Mouse (Mus musculus) liver, embryonic 16.5 days (tissue): ENCODE data around the gene Sap30bp. TPM values are rescaled to one million over a fixed set of nuclear protein-coding genes. Genes with fewer than 3 reads are reported as not detected.
A peak's percentile ranks its signal among the peaks of the same experiment; 100 is the strongest.

Experiments
- ATAC-seq: fragments of 200-750 bp; cut with Nextera tagmentation; 2 replicates; pipeline ENCODE4 v1.8.0; 2017; ENCODE audit warnings: low read depth, mild to moderate bottlenecking, moderate number of reproducible peaks, moderate library complexity
- H3K27ac ChIP-seq: fragments of 300-500 bp; sonication (generic); 2 replicates; pipeline ENCODE4 v1.5.1; 2014; ENCODE audit warnings: mild to moderate bottlenecking, low read length
- H3K27me3 ChIP-seq: fragments of 300-500 bp; sonication (generic); 2 replicates; pipeline ENCODE4 v1.6.1; 2014; ENCODE audit warnings: low read depth, low read length, mixed read lengths; ENCODE audit not compliant: control insufficient read depth, insufficient read depth
- H3K36me3 ChIP-seq: fragments of 300-500 bp; sonication (generic); 2 replicates; pipeline ENCODE4 v1.6.1; 2014; ENCODE audit warnings: mild to moderate bottlenecking; ENCODE audit not compliant: control insufficient read depth, insufficient read depth
- H3K4me1 ChIP-seq: fragments of 300-500 bp; sonication (generic); 2 replicates; pipeline ENCODE4 v1.6.1; 2014; ENCODE audit warnings: low read depth, low read length, mixed read lengths; ENCODE audit not compliant: control insufficient read depth
- H3K4me2 ChIP-seq: fragments of 300-500 bp; sonication (generic); 2 replicates; pipeline ENCODE4 v1.6.1; 2014; ENCODE audit warnings: low read depth, low read length, mixed read lengths
- H3K4me3 ChIP-seq: fragments of 300-500 bp; sonication (generic); 2 replicates; pipeline ENCODE4 v1.5.1; 2014; ENCODE audit warnings: low read depth, mild to moderate bottlenecking, low read length
- H3K9ac ChIP-seq: fragments of 300-500 bp; sonication (generic); 2 replicates; pipeline ENCODE4 v1.6.1; 2014; ENCODE audit warnings: low read depth, low read length
- H3K9me3 ChIP-seq: fragments of 300-500 bp; sonication (generic); replicated peaks from 2 replicates; pipeline ENCODE4 v1.6.1; 2016; ENCODE audit warnings: low read length; ENCODE audit not compliant: control insufficient read depth
- WGBS: fragments of 180-500 bp; shearing (Covaris S2); extraction: QIAGEN DNeasy Blood & Tissue Kit; methylation state at CpG from one replicate; pipeline ENCODE4 v1.1.7; 2014; ENCODE audit not compliant: insufficient replicate concordance; 5-methylcytosine and 5-hydroxymethylcytosine counted together
- polyA plus RNA-seq: library from polyadenylated mRNA; unstranded; fragments of >200 nt; fragmentation: Nextera tagmentation; extraction: Ambion mirVana; gene quantifications from 2 replicates; pipeline ENCODE4 v1.2.1, GENCODE M21; 2015

Gene Sap30bp
- polyA plus RNA-seq, 1 experiment from 2014 or later: 13.6 TPM

GRCm38 (mm10) chr11:115982472-115982871, 49.4 kb downstream of the Sap30bp start:
- Histone ChIP-seq H3K27me3 (no peaks in the 10 kb centered on the region; the same call in 1 of the 2 replicates), H3K27ac (no peak overlapping the region), H3K36me3 (no peaks in the 10 kb centered on the region), H3K9me3 (no peaks in the 10 kb centered on the region), H3K4me2 (no peak overlapping the region), H3K4me3 (no peak overlapping the region), H3K9ac (no peak overlapping the region), H3K4me1 (no peaks in the 10 kb centered on the region)
- WGBS: 82% methylated on average over 15 of the region's 15 CpGs
- no peak for ATAC-seq

- H3K27me3 ChIP-seq: no peaks in the 10 kb centered on the region; the same call in 1 of the 2 replicates
- H3K9me3 ChIP-seq: no peaks in the 10 kb centered on the region
- H3K4me1 ChIP-seq: no peaks in the 10 kb centered on the region
- H3K4me3 ChIP-seq: no peak overlapping the region
- no peaks in the 10 kb centered on the region for H3K36me3 ChIP-seq
- H3K27ac ChIP-seq: no peak overlapping the region
- 69% methylated on average over 8 of the region's 8 CpGs for WGBS
- no peak overlapping the region for H3K4me2 ChIP-seq
- ATAC-seq: no peak
- H3K9ac ChIP-seq: no peak overlapping the region
Measured at GRCm38 (mm10) chr11:115983291-115983690, 50.2 kb downstream of the Sap30bp start.

- peak overlapping the region; percentile 32; the same call in 1 of the 2 replicates for H3K4me2 ChIP-seq
- no peak for ATAC-seq
- no peaks in the 10 kb centered on the region; the same call in none of the 2 replicates for H3K4me1 ChIP-seq
- WGBS: 31% methylated on average over 15 of the region's 15 CpGs
- H3K9me3 ChIP-seq: no peaks in the 10 kb centered on the region
- H3K27ac ChIP-seq: no peak overlapping the region
- H3K9ac ChIP-seq: no peak overlapping the region
- H3K27me3 ChIP-seq: no peaks in the 10 kb centered on the region
- no peaks in the 10 kb centered on the region for H3K36me3 ChIP-seq
- H3K4me3 ChIP-seq: peak overlapping the region; percentile 40
Measured at GRCm38 (mm10) chr11:115989686-115990085, 56.6 kb downstream of the Sap30bp start.

- 47% methylated on average over 4 of the region's 4 CpGs for WGBS
- Histone ChIP-seq H3K4me1 (no peaks in the 10 kb centered on the region; the same call in none of the 2 replicates), H3K27me3 (no peaks in the 10 kb centered on the region), H3K9me3 (no peaks in the 10 kb centered on the region), H3K36me3 (no peaks in the 10 kb centered on the region), H3K4me3 (no peak overlapping the region), H3K4me2 (no peak overlapping the region), H3K27ac (no peak overlapping the region), H3K9ac (no peak overlapping the region)
- no peak for ATAC-seq
Measured at GRCm38 (mm10) chr11:115992098-115992497, 59.0 kb downstream of the Sap30bp start.

GRCm38 (mm10) chr11:115995256-115995655, 62.2 kb downstream of the Sap30bp start:
- ATAC-seq: no peak
- Histone ChIP-seq H3K27me3 (no peaks in the 10 kb centered on the region; the same call in 1 of the 2 replicates), H3K4me1 (no peaks in the 10 kb centered on the region; the same call in 1 of the 2 replicates), H3K4me3 (no peak overlapping the region), H3K9me3 (no peaks in the 10 kb centered on the region), H3K36me3 (no peaks in the 10 kb centered on the region), H3K9ac (no peak overlapping the region), H3K4me2 (no peak overlapping the region), H3K27ac (no peak overlapping the region)
- WGBS: 81% methylated on average over 3 of the region's 3 CpGs

- 57% methylated on average over 4 of the region's 4 CpGs for WGBS
- no peak overlapping the region for H3K9ac ChIP-seq
- no peaks in the 10 kb centered on the region; the same call in 1 of the 2 replicates for H3K4me1 ChIP-seq
- no peak overlapping the region for H3K4me2 ChIP-seq
- H3K9me3 ChIP-seq: no peaks in the 10 kb centered on the region
- H3K27ac ChIP-seq: no peak overlapping the region
- H3K4me3 ChIP-seq: no peak overlapping the region
- no peak for ATAC-seq
- no peaks in the 10 kb centered on the region; the same call in 1 of the 2 replicates for H3K27me3 ChIP-seq
- H3K36me3 ChIP-seq: no peaks in the 10 kb centered on the region
Measured at GRCm38 (mm10) chr11:115997047-115997446, 64.0 kb downstream of the Sap30bp start.

GRCm38 (mm10) chr11:115997662-115998061, 64.6 kb downstream of the Sap30bp start:
- no peaks in the 10 kb centered on the region; the same call in 1 of the 2 replicates for H3K27me3 ChIP-seq
- H3K27ac ChIP-seq: no peak overlapping the region
- no peaks in the 10 kb centered on the region for H3K9me3 ChIP-seq
- 67% methylated on average over 5 of the region's 5 CpGs for WGBS
- H3K36me3 ChIP-seq: no peaks in the 10 kb centered on the region
- H3K4me2 ChIP-seq: no peak overlapping the region
- H3K4me3 ChIP-seq: no peak overlapping the region
- H3K4me1 ChIP-seq: no peaks in the 10 kb centered on the region; the same call in 1 of the 2 replicates
- ATAC-seq: no peak
- no peak overlapping the region for H3K9ac ChIP-seq

GRCm38 (mm10) chr11:115999027-115999426, 65.9 kb downstream of the Sap30bp start:
- Histone ChIP-seq H3K9me3 (no peaks in the 10 kb centered on the region), H3K9ac (no peak overlapping the region), H3K4me2 (no peak overlapping the region), H3K4me1 (peaks cover under 1% of the 10 kb centered on the region; the same call in 1 of the 2 replicates), H3K27me3 (no peaks in the 10 kb centered on the region; the same call in 1 of the 2 replicates), H3K4me3 (no peak overlapping the region), H3K27ac (no peak overlapping the region), H3K36me3 (no peaks in the 10 kb centered on the region)
- ATAC-seq: no peak
- WGBS: 20% methylated on average over 7 of the region's 7 CpGs

- no peaks in the 10 kb centered on the region for H3K9me3 ChIP-seq
- H3K9ac ChIP-seq: no peak overlapping the region
- no peak for ATAC-seq
- H3K36me3 ChIP-seq: no peaks in the 10 kb centered on the region
- no peak overlapping the region for H3K27ac ChIP-seq
- H3K27me3 ChIP-seq: no peaks in the 10 kb centered on the region; the same call in 1 of the 2 replicates
- 6% methylated on average over 14 of the region's 14 CpGs for WGBS
- peaks cover 7% of the 10 kb centered on the region for H3K4me1 ChIP-seq
- H3K4me3 ChIP-seq: no peak overlapping the region
- H3K4me2 ChIP-seq: no peak overlapping the region
Measured at GRCm38 (mm10) chr11:115999538-116000143, 66.6 kb downstream of the Sap30bp start.
